Mouse (Mus musculus) ES-Bruce4 (cell line): ENCODE data around the gene Dok5.

Experiments used
- CTCF ChIP-seq: IDR thresholded peaks from one replicate; pipeline ENCODE4 v1.8.1; 2011; ENCODE audit warnings: low read depth, low read length
- EP300 ChIP-seq: IDR thresholded peaks from 2 replicates; pipeline ENCODE4 v1.6.1; 2011; ENCODE audit warnings: low read depth, low read length; ENCODE audit not compliant: insufficient read depth
- POLR2A ChIP-seq: IDR thresholded peaks from one replicate; pipeline ENCODE4 v1.8.1; 2011; ENCODE audit warnings: low read length; ENCODE audit not compliant: insufficient read depth

- TF ChIP-seq CTCF (no peak), POLR2A (no peak), EP300 (no peak)
Measured at GRCm38 (mm10) chr2:170729661-170730060, 1.9 kb upstream of the Dok5 start.
